Mouse (Mus musculus): ENCODE results near the gene Trim40.
"Not testable (repeated sequence)": the region's sequence is repeated elsewhere in the genome, so short reads cannot be mapped to it uniquely, and the experiment has no call there.

The Trim40 gene

GRCm38 (mm10) chr17:36893387-36893786 is 3.5 kb upstream of the Trim40 start:
- DNase-seq (ENCODE audit: low read depth in 1 of 2, low spot score in 2 of 2), result no peak

- DNase-seq (ENCODE audit: low read depth in 1 of 2, low spot score in 2 of 2), result no peak
These were observed 2.4 kb upstream of the Trim40 start for GRCm38 (mm10) chr17:36892362-36892761.

GRCm38 (mm10) chr17:36891496-36891895 is 1.6 kb upstream of the Trim40 start:
- DNase-seq (ENCODE audit: low read depth in 1 of 2, low spot score in 2 of 2), result not testable (repeated sequence)

- DNase-seq (ENCODE audit: low read depth in 1 of 2, low spot score in 2 of 2), result no peak
These were observed 4.7 kb downstream of the Trim40 start for GRCm38 (mm10) chr17:36885132-36885790.

- DNase-seq (ENCODE audit: low read depth in 1 of 2, low spot score in 2 of 2), result no peak
These were observed 6.6 kb downstream of the Trim40 start for GRCm38 (mm10) chr17:36883350-36883749.

- no peak for DNase-seq (ENCODE audit: low read depth in 1 of 2, low spot score in 2 of 2)
These were observed 15.3 kb downstream of the Trim40 start for GRCm38 (mm10) chr17:36874636-36875035.

GRCm38 (mm10) chr17:36869955-36870810 is 19.7 kb downstream of the Trim40 start:
- DNase-seq (ENCODE audit: low read depth in 1 of 2, low spot score in 2 of 2), result no peak

GRCm38 (mm10) chr17:36869284-36869954 is 20.5 kb downstream of the Trim40 start, which contains the start of gene Trim10:
TSS of gene Trim10 (plus strand) at chr17:36869574.
- no peak for DNase-seq (ENCODE audit: low read depth in 1 of 2, low spot score in 2 of 2)

- no peak for DNase-seq (ENCODE audit: low read depth in 1 of 2, low spot score in 2 of 2)
These were observed 21.1 kb downstream of the Trim40 start for GRCm38 (mm10) chr17:36868836-36869235.

GRCm38 (mm10) chr17:36866719-36867527 is 23.0 kb downstream of the Trim40 start, which contains the start of gene Trim15:
TSS of gene Trim15 (minus strand) at chr17:36867210.
- DNase-seq (ENCODE audit: low read depth in 1 of 2, low spot score in 2 of 2), result no peak

- no peak for DNase-seq (ENCODE audit: low read depth in 1 of 2, low spot score in 2 of 2)
These were observed 28.2 kb downstream of the Trim40 start for GRCm38 (mm10) chr17:36861680-36862079.

GRCm38 (mm10) chr17:36858181-36858580 is 31.7 kb downstream of the Trim40 start:
- no peak for DNase-seq (ENCODE audit: low read depth in 1 of 2, low spot score in 2 of 2)

- no peak for DNase-seq (ENCODE audit: low read depth in 1 of 2, low spot score in 2 of 2)
These were observed 33.7 kb downstream of the Trim40 start for GRCm38 (mm10) chr17:36856236-36856635.

GRCm38 (mm10) chr17:36855484-36855883 is 34.4 kb downstream of the Trim40 start:
- DNase-seq (ENCODE audit: low read depth in 1 of 2, low spot score in 2 of 2), result no peak

- no peak for DNase-seq (ENCODE audit: low read depth in 1 of 2, low spot score in 2 of 2)
These were observed 38.3 kb downstream of the Trim40 start for GRCm38 (mm10) chr17:36851627-36852026.

GRCm38 (mm10) chr17:36851200-36851599 is 38.7 kb downstream of the Trim40 start:
- no peak for DNase-seq (ENCODE audit: low read depth in 1 of 2, low spot score in 2 of 2)

GRCm38 (mm10) chr17:36849992-36850391 is 39.9 kb downstream of the Trim40 start:
- DNase-seq (ENCODE audit: low read depth in 1 of 2, low spot score in 2 of 2), result no peak

- no peak for DNase-seq (ENCODE audit: low read depth in 1 of 2, low spot score in 2 of 2)
These were observed 41.0 kb downstream of the Trim40 start for GRCm38 (mm10) chr17:36848911-36849310.

- no peak for DNase-seq (ENCODE audit: low read depth in 1 of 2, low spot score in 2 of 2)
These were observed 45.2 kb downstream of the Trim40 start for GRCm38 (mm10) chr17:36844725-36845124.

GRCm38 (mm10) chr17:36844286-36844719 is 45.6 kb downstream of the Trim40 start:
- no peak for DNase-seq (ENCODE audit: low read depth in 1 of 2, low spot score in 2 of 2)

GRCm38 (mm10) chr17:36843696-36844095 is 46.2 kb downstream of the Trim40 start:
- no peak for DNase-seq (ENCODE audit: low read depth in 1 of 2, low spot score in 2 of 2)

Data from monocyte, adult 2 months (primary cell).